Mouse (Mus musculus) layer of hippocampus, postnatal 25 days (tissue): Measurements from ENCODE around the gene Tlcd2. TPM values are rescaled to one million over a fixed set of nuclear protein-coding genes. Genes with fewer than 3 reads are reported as not detected.

Experiments used
- DNase-seq, 2 experiments: peaks; one replicate each; pipeline ENCODE4 v3.0.0; 2022; ENCODE audit warnings: mixed read lengths in 2 of 2, low spot score in 1 of 2; ENCODE audit errors: extremely low spot score in 1 of 2
- microRNA-seq, 2 experiments: library from miRNA; unstranded; fragments of <30 nt; microRNA quantifications; one replicate each; pipeline ENCODE4 v1.2.0; 2021
- total RNA-seq, 2 experiments: library from RNA; stranded (reverse); gene quantifications; 2 replicates each; pipeline ENCODE4 v1.2.3; 2021

Tlcd2 gene
- total RNA-seq, 2 experiments from 2014 or later = 0.59 to 0.87 TPM

DNA sequence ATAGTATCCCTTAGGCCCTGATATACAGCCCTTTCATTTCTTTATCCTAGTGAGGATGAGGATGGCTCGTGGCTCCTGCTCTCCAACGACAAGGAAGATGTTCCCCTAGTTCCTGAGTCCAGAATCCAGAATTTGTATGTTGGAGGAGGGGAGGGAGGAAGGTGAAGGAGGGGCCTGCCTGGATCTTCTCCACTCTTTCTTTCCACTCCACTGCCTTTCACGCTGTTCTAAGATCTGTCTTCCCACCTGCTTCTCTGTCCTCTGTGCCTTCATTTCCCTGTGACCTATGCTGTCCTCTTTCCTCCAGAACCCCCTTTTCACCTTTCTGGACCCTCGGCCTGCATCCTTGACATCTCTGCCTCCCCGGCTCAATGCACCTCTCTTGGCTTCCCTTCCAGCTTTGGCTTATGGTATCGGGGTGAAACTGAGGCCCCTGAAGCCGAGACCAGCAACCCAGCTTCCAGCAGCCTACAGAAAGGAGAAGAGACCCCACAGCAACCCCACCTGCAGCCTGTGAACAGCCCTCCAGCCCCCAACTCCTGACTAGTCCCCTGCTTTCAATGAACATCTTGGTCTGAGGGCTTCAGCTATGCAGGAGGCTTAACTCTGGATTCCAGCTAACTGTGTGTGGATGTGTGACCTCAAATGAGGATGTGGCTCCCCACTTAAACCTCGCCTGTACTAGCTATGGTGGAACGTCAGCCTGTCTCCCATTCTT, 50.9 kb downstream of the Tlcd2 start:
- no peak for DNase-seq

DNA sequence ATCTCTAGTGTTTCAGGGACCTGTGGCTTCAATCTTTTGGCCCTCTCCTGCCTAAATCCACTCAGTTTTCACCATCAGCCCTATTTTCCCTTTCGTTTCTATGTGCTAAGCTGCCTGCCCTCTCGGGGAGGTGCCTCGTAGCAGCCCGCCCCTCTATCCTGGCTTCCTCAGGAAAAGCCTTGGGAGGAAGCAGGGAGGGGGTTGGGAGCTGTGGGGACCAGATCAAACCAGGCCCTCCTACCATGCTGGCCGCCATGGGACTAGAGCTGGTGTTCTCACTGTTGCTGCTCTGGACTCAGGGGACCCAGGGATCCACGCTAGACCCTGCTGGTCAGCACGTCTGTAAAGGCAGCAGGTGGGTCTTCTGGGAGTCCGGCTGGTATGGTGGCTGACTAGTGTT, 51.8 kb downstream of the Tlcd2 start, which contains the start of gene Scarf1:
Scarf1 (plus strand) TSS at position 205 of the 400 bp plus-strand sequence.
- DNase-seq = no peak

DNA sequence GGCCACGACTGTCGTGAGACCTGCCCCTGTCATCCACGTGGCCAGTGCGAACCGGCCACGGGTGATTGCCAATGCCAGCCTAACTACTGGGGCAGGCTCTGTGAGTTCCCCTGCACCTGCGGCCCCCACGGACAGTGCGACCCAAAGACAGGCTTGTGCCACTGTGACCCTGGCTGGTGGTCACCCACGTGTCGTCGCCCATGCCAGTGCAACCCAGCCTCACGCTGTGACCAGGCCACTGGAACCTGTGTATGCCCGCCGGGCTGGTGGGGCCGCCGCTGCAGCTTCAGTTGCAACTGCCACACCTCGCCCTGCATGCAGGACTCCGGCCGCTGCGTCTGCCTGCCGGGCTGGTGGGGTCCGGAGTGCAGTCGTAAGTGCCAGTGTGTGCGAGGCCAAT, 53.7 kb downstream of the Tlcd2 start:
- DNase-seq = no peak

DNA sequence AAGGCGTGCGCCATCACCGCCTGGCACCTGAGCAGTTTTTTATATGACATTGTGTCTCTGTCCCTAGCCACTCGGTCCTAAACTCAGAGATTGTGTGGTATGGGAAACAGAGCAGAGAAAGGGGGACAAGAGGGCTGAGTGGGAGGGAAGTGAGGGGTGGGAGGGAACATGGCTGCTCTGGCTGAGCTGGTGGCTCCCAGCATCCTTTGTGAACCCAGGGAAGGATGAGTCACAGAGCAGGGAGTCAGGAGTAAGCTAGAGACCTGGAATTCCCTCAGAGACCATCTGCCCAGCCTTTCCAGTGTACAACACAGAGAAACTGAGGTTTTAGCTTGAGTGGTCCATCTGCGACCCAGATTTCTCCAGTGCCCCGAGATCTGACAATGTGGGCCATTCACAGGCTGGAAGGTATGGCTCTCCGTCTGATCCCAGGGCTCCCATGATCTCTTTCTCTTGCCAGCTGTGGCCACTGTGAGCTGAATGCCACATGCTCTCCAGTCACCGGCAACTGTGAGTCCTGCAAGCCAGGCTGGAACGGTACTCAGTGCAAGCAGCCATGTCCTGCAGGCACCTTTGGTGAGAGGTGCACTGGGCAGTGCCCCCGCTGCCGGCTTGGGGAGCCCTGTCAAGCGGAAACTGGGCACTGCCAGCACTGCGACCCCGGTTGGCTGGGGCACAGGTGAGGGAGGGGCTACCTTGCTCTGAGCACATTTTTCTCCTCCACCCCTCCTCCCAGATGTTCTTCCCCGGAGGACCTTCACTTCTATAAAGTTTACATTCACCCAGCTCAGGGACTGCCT, 58.5 kb downstream of the Tlcd2 start:
- no peak for DNase-seq

Small RNA genes lying within 50 kb of the gene (microRNA-seq; reads per million reads assigned to microRNA genes)
- gene Mir22 = 12,956 to 13,039 reads per million in 2 experiments

Other genes with a start within 250 kb of the Tlcd2 start
- gene Rpa1, start 113.4 kb upstream of the Tlcd2 start, total RNA-seq = 10 to 100 TPM; 58.8 to 59.5 TPM
- gene Smyd4, start 113.3 kb upstream of the Tlcd2 start, total RNA-seq = 10 to 100 TPM; 14.3 to 14.5 TPM
- 10 to 100 TPM; 16.0 to 16.8 TPM for gene Serpinf1, start 39.0 kb upstream of the Tlcd2 start, total RNA-seq
- under 1 TPM; 0.39 to 0.59 TPM for gene Serpinf2, start 22.1 kb upstream of the Tlcd2 start, total RNA-seq
- 10 to 100 TPM; 21.9 to 22.7 TPM for gene Wdr81, start 7.0 kb upstream of the Tlcd2 start, total RNA-seq
- 100 to 1,000 TPM; 125 to 129 TPM for gene Prpf8, start 25.1 kb downstream of the Tlcd2 start, total RNA-seq
- gene Rilp, start 48.4 kb downstream of the Tlcd2 start, total RNA-seq = 1 to 10 TPM; 1.7 to 3.1 TPM
- gene Scarf1, start 51.8 kb downstream of the Tlcd2 start, total RNA-seq = 1 to 10 TPM; 1.4 to 1.6 TPM
- 10 to 100 TPM; 49.8 to 54.2 TPM for gene Slc43a2, start 70.0 kb downstream of the Tlcd2 start, total RNA-seq
- 100 to 1,000 TPM; 281 to 305 TPM for gene Pitpna, start 126.4 kb downstream of the Tlcd2 start, total RNA-seq
- gene Inpp5k, start 169.3 kb downstream of the Tlcd2 start, total RNA-seq = 10 to 100 TPM; 40.6 to 46.7 TPM
- 10 to 100 TPM; 11.8 to 18.6 TPM for gene Myo1c, start 188.8 kb downstream of the Tlcd2 start, total RNA-seq
- 100 to 1,000 TPM; 118 to 134 TPM for gene Crk, start 217.5 kb downstream of the Tlcd2 start, total RNA-seq